Mouse (Mus musculus): ENCODE data around the gene Faiml.
A peak's percentile ranks its signal among the peaks of the same experiment; 100 is the strongest.

Faiml gene

DNA sequence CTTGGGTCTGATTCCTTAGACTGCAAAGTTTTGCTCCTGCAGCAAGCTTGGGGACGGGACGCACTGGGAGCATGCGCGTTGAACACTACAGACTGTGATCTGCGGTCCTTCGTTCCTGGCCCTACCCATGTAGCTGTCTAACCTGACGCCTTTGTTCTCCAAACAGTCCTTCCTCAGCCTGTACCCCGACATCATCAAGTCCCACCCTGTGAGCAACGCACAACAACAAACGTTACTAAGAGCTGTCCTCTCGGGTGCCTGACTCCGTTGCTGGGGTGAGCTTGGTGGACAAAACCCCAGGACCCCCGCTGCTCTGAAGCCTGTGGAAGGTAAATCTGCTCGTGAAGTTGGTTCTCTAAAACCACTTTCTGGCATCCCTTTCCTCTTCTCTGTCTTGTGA is at the start of gene Faiml:
Faiml (minus strand) TSS at position 101 of the 400 bp plus-strand sequence.
- no peak for DNase-seq (ENCODE audit: low read depth, low spot score)

DNA sequence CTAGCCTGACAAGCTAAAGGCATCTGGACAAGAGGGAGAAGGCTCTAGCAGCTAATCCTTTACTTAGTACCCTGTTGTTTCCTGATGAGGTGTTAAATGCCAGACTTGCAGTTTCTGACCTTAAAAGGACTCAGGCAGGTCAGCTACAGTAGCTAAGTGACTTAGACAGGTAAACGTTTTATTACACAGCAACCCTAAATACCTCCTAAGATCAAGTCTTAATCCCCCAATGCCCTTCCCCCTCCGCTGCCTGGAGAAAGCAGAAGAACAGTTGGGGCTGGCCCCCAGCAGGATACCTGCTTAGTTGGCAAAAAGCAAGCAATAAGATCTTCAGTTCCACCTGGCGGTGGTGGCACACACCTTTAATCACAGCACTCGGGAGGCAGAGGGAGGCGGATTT is 21.9 kb upstream of the Faiml start:
- no peak for DNase-seq (ENCODE audit: low read depth, low spot score)

GRCm38 (mm10) chr9:99256821-99257220 is 19.8 kb upstream of the Faiml start:
- DNase-seq (ENCODE audit: low read depth, low spot score), result no peak

GRCm38 (mm10) chr9:99256206-99256605 is 19.2 kb upstream of the Faiml start:
- DNase-seq (ENCODE audit: low read depth, low spot score), result no peak

DNA sequence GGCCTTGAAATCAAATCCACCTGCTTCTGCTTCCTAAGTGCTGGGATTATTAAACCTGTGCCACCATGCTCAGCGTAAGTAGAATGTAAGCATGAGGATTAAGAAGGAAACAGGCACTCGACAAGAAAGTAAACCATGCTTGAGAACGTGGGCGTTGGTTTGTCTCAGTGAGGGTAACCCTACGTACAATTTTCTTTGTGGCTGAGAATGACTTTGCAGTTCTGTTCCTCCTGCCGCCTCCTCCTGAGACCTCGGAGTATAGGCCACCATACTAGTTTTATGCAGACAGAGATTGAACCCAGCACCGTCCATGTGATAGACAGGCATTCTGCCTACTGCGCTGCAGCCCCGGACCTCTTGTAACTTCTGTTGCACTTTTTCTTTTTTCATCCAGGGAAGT is 16.8 kb upstream of the Faiml start:
- DNase-seq (ENCODE audit: low read depth, low spot score), result no peak

DNA sequence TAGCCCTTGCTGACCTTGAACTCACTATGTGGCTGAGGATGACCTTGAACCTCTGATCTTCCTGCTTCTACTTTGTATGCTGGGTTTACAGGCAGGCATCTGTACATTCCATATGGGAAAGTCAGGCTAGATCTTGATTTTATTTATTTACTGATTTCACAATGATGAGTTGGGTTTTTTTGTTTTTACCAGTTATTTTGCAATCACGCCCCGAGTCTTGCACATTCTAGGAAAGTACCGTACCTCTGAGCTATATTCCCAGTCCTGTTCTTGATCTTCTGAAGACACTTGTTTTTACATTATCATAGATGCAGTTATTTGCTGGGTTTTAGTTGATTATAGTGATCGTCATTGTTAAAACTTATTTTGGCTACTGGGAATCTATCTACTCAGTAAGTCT is 11.9 kb upstream of the Faiml start:
- DNase-seq (ENCODE audit: low read depth, low spot score), result no peak

DNA sequence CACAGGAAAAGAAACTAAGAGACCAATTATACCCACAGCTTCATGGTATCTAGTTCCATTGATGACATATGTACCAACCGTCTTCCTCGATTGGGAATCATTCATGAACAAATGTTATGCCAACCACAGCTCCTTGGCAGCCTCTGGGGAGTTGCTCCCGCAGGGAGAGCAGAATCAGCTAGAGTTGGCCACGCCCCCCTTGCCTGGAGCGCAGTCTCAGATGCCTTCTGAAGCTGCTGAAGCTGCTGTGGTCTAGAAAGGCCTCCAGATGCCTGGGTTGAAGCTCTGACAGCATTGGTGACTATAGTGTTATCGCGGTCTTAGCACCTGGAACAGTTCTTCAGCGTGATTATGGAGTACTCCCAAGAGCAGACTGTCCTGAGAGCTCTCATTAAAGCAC is 11.3 kb upstream of the Faiml start:
- peak; percentile 2 for DNase-seq (ENCODE audit: low read depth, low spot score)

GRCm38 (mm10) chr9:99243895-99244293 is 6.9 kb upstream of the Faiml start:
- DNase-seq (ENCODE audit: low read depth, low spot score), result peak; percentile 6

GRCm38 (mm10) chr9:99243190-99243894 is 6.3 kb upstream of the Faiml start, which contains the start of gene Cep70:
Gene Cep70, plus strand, starts transcription at chr9:99243367.
- DNase-seq (ENCODE audit: low read depth, low spot score), result peak; percentile 96

- peak; percentile 1 for DNase-seq (ENCODE audit: low read depth, low spot score)
These were observed 5.6 kb upstream of the Faiml start for GRCm38 (mm10) chr9:99242533-99243189.

DNA sequence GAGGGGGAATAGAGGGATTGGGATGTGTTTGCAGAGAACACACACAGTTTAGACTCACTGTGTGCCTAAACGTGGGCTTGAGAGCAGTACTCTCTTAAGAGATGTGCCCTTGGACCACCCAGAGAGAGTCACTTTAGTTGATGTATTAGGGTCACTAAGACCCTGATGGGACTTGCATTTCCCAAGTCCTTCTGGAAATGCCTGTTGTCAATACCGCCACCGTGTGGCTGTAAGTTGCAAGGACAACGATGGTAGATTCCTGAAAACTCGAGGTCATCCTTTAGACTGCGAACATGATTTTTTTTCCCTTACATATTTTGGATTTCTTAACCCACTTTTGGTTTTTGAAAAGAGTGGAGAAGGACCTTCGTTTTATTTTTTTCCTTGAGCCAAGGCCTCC is 5.0 kb upstream of the Faiml start:
- DNase-seq (ENCODE audit: low read depth, low spot score), result peak; percentile 90

DNA sequence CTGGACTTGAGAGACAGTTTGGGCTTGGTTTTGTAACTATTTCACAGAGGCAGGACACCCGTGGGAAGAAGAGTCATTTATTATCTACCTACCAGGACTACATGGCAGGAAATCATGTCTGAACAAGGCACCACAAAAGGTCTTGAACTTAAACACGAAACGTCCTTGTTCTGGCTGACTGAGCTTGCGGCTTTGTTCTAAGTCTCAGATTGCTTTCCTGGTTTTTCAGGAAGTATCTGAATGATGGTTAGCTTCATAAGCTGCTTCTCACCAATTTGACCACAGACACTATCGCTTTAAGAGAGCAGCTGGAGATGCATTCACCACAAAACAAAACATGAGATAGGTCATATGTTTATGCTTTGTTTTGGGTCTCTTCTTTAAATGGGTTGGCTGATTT is 3.5 kb upstream of the Faiml start:
- DNase-seq (ENCODE audit: low read depth, low spot score), result no peak

GRCm38 (mm10) chr9:99239256-99239655 is 2.2 kb upstream of the Faiml start:
- DNase-seq (ENCODE audit: low read depth, low spot score), result no peak

DNA sequence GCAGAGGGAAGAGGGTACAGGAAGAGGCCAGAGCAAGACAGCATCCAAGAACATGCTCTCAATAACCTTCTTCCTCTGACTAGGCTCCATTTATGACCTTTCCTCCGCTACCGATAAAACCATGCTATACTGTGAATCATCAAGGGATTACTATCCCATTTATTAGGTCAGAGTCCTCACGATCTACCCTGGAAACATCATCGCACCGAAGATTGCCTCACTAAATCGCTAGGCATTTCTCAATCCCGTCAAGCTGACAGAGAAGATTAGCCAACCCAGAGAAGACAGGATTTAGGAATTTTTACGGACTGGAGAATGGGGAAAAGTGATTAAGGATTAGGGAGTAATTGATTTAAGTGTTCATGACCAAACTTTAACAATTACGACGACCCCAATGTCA is 1.2 kb upstream of the Faiml start:
- DNase-seq (ENCODE audit: low read depth, low spot score), result no peak

DNA sequence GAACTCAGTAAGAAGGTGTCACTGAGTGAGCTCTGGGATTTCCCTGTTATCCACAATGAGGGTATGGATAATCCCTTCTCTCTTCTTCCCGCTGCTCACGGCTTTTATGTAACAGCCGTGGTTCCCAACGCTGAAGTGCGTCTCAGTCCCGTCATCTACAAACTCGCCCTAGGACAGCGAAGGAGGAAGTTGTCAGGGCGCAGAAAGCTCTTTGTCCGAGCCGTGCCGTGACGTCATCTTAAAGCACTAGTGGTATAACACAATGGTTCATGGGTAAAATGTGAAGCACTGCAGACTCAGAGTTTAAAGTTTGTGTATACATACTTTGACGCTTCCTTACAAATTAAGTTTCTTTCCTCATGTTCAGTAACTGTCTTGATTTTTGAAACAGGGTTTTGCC is 7.6 kb downstream of the Faiml start:
- DNase-seq (ENCODE audit: low read depth, low spot score), result no peak

DNA sequence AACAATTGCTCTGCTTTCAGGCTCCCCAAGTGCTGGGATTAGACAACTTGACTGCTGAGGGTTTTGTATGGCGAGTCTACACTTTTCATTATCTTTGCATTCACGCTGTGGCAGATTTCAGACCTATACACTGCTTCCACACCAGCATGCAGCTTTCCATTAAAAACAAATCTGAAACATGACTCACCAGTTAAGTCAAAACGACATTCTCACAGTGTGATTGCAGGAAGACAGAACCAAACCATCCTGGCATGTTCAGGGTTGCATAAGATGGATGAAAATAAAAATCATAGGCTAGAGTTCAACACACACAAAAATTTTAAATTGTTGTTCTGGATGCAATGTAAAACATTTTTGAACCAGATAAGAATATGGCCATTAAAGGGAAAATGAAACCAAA is 12.5 kb downstream of the Faiml start:
- DNase-seq (ENCODE audit: low read depth, low spot score), result no peak

- no peak for DNase-seq (ENCODE audit: low read depth, low spot score)
These were observed 15.4 kb downstream of the Faiml start for GRCm38 (mm10) chr9:99221636-99222035.

- DNase-seq (ENCODE audit: low read depth, low spot score), result peak; percentile 87
These were observed 18.9 kb downstream of the Faiml start for GRCm38 (mm10) chr9:99217999-99218719.

DNA sequence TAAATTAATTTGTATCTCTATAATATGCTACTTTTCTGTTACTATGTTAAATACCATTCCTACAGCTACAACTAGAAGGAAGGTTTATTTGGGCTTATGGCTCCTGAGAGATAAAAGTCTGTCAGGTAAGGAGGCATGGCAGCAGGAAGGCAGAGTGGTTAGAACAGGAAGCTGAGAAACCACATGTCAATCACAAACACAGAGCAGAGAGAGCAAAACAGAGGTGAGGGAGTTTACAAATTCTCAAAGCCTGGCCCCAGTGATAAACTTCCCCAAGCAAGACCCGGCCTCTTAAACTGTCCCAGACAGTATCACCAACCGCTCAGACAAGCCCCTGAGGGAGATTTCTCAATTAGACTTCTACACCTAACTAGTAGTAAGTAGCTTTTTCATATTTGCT is 20.9 kb downstream of the Faiml start:
- DNase-seq (ENCODE audit: low read depth, low spot score), result no peak

- no peak for DNase-seq (ENCODE audit: low read depth, low spot score)
These were observed 24.4 kb downstream of the Faiml start for GRCm38 (mm10) chr9:99212643-99213042.

DNA sequence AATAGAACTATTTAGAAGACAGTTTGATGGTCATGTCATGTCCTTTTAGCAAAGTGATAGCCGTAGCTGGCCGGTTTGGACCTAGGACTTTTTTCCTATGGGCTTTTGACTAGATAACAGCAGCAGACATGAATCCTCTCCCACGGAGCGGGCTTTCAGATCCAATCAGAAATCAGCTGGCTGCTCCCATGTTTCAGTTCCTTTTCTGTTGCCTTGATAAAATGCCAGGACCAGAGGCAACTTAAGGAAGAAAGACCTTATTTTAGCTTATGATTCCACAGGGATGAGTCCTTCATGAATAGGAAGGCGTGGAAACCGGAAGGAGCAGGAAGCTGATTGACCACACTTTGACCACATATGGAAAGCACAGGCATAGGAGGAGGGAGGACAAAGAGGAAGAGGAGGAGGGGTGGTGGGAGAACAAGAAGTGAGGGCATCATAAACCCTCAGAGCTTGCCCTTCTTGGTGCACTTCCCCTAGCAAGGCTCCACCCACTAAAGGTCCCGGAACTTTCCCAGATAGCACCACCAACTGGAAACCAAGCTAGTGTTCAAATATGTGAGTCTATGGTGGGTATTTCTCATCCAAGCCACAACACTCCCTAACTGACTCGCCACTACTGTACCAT is 53.9 kb downstream of the Faiml start:
- no peak for DNase-seq (ENCODE audit: low read depth, low spot score)

- DNase-seq (ENCODE audit: low read depth, low spot score), result no peak
These were observed 54.9 kb downstream of the Faiml start for GRCm38 (mm10) chr9:99182121-99182520.

Measured in mesoderm, embryonic 11.5 days (tissue).